Mouse (Mus musculus) lung, embryonic 14.5 days (tissue): ENCODE results near the gene Deup1. TPM values are rescaled to one million over a fixed set of nuclear protein-coding genes. Genes with fewer than 3 reads are reported as not detected.

ENCODE experiments used
- ATAC-seq: fragments of 200-750 bp; cut with Nextera tagmentation; 2 replicates; pipeline ENCODE4 v1.8.0; 2017; ENCODE audit warnings: mild to moderate bottlenecking, moderate TSS enrichment, moderate library complexity; ENCODE audit not compliant: insufficient read depth
- DNase-seq: peaks from one replicate; pipeline ENCODE4 v3.0.0-alpha.2; 2015
- H3K27ac ChIP-seq: fragments of 300-500 bp; sonication (generic); 2 replicates; pipeline ENCODE4 v1.5.1; 2014; ENCODE audit warnings: low read depth, mild to moderate bottlenecking, moderate library complexity
- H3K27me3 ChIP-seq: fragments of 300-500 bp; sonication (generic); 2 replicates; pipeline ENCODE4 v1.6.1; 2014; ENCODE audit warnings: low read length, control low read depth; ENCODE audit not compliant: insufficient read depth
- H3K36me3 ChIP-seq: fragments of 300-500 bp; sonication (generic); 2 replicates; pipeline ENCODE4 v1.6.1; 2014; ENCODE audit warnings: control low read depth; ENCODE audit not compliant: insufficient read depth
- H3K4me1 ChIP-seq: fragments of 300-500 bp; sonication (generic); 2 replicates; pipeline ENCODE4 v1.6.1; 2014; ENCODE audit warnings: antibody characterized with exemption, control low read depth; ENCODE audit not compliant: insufficient read depth
- H3K4me2 ChIP-seq: fragments of 300-500 bp; sonication (generic); 2 replicates; pipeline ENCODE4 v1.6.1; 2014; ENCODE audit warnings: mild to moderate bottlenecking
- H3K4me3 ChIP-seq: fragments of 300-500 bp; sonication (generic); 2 replicates; pipeline ENCODE4 v1.5.1; 2014; ENCODE audit warnings: low read depth, low read length
- H3K9ac ChIP-seq: fragments of 300-500 bp; sonication (generic); 2 replicates; pipeline ENCODE4 v1.6.1; 2014
- H3K9me3 ChIP-seq: fragments of 300-500 bp; sonication (generic); 2 replicates; pipeline ENCODE4 v1.6.1; 2016; ENCODE audit warnings: low read depth, low read length, control low read depth
- CTCF ChIP-seq: IDR thresholded peaks from 2 replicates; pipeline ENCODE4 v1.5.1; 2016; ENCODE audit warnings: antibody characterized with exemption, low read depth
- whole genome bisulfite sequencing: fragments of 180-500 bp; shearing (Covaris S2); extraction: QIAGEN DNeasy Blood & Tissue Kit; methylation state at CpG from one replicate; pipeline ENCODE4 v1.1.7; 2014; 5-methylcytosine and 5-hydroxymethylcytosine counted together
- polyA plus RNA-seq: library from polyadenylated mRNA; unstranded; fragments of >200 nt; fragmentation: Nextera tagmentation; extraction: Ambion mirVana; gene quantifications from 2 replicates; pipeline ENCODE4 v1.2.1, GENCODE M21; 2014

The Deup1 gene
- polyA plus RNA-seq: 1.1 and 2.1 TPM in 2 replicates

DNA sequence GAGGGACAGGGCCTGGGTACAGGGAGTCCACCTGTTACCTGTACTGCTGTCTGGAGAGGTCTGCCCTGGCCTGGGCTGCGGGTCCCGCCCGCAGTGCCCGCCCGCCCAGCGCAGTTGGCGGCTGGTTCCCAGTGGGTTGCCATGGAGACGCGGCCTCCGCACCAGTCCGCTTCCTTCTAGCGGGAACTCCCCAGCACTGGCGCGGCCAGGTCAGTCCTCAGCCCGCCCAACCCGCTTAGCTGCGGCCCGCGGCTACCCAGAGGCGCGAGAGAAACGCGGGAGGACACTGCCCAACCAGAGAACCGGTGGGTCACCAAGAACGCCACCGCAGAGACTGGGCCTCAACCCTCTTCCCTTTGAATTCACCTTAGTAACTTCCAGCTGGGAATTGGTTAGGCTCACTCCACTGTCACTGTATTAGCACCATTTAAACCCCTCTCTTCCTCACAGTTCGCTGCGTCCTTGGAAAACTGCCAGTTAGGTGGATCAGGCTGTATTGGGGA, at the start of gene Deup1:
Gene Deup1, minus strand, starts transcription at position 149 of the 503 bp plus-strand sequence.
- H3K36me3 ChIP-seq: no peaks in the 10 kb centered on the region
- ATAC-seq (peak; percentile 95), DNase-seq (peak; percentile 73)
- H3K4me3 ChIP-seq: peak within 1 kb of the TSS; percentile 25
- H3K9me3 ChIP-seq: no peaks in the 10 kb centered on the region
- H3K4me2 ChIP-seq: peak within 1 kb of the TSS; percentile 62
- no peak for TF ChIP-seq CTCF
- no peak within 1 kb of the TSS for H3K27ac ChIP-seq
- H3K9ac ChIP-seq: peak within 1 kb of the TSS; percentile 33
- no peaks in the 10 kb centered on the region for H3K27me3 ChIP-seq
- peaks cover 6% of the 10 kb centered on the region; the same call in 1 of the 2 replicates for H3K4me1 ChIP-seq
- under 1% methylated on average over 28 of the region's 28 CpGs for WGBS

DNA sequence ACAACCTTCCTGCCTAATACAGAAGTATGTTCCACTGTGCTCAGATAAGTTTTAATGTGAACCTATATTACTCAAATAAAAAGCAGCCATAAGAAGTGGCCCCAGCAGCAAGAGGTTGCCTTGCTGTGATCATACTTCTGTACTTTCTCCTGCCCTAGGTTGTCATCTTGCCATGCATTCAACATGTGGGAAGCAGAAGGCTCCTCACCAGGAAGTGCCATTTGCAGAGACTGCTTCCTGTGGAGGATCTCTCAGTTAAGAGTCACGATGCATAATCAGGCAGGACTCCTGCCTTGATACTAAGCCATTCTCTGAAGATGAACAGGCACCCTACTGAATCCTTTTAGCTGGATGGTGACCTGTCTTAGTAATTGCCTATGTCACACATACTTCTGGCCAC, 44.5 kb upstream of the Deup1 start:
- H3K9ac ChIP-seq: no peak overlapping the region
- DNase-seq (no peak), ATAC-seq (no peak)
- 28% methylated on average over 1 of the region's 1 CpGs for WGBS
- H3K4me3 ChIP-seq: no peak overlapping the region
- H3K27me3 ChIP-seq: no peaks in the 10 kb centered on the region
- no peaks in the 10 kb centered on the region for H3K9me3 ChIP-seq
- no peaks in the 10 kb centered on the region for H3K36me3 ChIP-seq
- no peak overlapping the region for H3K4me2 ChIP-seq
- H3K27ac ChIP-seq: no peak overlapping the region
- peaks cover 4% of the 10 kb centered on the region; the same call in 1 of the 2 replicates for H3K4me1 ChIP-seq
- no peak for TF ChIP-seq CTCF

DNA sequence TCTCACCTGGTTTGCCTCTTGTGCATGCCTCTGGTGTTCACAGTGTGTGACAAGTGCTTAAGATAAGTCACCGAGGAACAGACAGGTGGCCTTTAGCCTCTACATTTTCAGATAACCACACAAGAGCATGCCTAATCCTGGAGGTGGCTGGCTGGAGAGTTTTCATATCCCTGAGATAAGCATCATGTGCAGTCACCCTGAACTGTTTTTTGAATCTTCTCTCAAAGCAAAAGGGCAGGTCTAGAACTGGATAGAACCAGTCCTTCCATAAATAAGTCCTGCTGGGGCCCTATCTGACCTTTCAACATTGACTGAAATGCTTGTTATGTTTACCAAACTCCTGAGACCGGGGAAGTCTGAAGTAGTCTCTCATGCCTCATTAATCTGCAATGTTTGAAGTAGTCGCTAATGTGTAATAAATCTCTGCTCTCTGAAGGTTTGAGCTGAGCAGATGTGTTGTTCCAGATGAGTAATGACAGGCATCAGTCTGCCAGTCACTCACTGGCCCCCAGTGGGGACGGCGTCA, 42.3 kb upstream of the Deup1 start:
- H3K9ac ChIP-seq: no peak overlapping the region
- no peak overlapping the region for H3K27ac ChIP-seq
- peaks cover 4% of the 10 kb centered on the region; the same call in 1 of the 2 replicates for H3K4me1 ChIP-seq
- TF ChIP-seq CTCF: no peak
- no peak overlapping the region for H3K4me2 ChIP-seq
- H3K4me3 ChIP-seq: no peak overlapping the region
- ATAC-seq (peak; percentile 81), DNase-seq (peak; percentile 43)
- no peaks in the 10 kb centered on the region for H3K9me3 ChIP-seq
- WGBS: 4% methylated on average over 5 of the region's 5 CpGs
- no peaks in the 10 kb centered on the region for H3K27me3 ChIP-seq
- H3K36me3 ChIP-seq: no peaks in the 10 kb centered on the region

DNA sequence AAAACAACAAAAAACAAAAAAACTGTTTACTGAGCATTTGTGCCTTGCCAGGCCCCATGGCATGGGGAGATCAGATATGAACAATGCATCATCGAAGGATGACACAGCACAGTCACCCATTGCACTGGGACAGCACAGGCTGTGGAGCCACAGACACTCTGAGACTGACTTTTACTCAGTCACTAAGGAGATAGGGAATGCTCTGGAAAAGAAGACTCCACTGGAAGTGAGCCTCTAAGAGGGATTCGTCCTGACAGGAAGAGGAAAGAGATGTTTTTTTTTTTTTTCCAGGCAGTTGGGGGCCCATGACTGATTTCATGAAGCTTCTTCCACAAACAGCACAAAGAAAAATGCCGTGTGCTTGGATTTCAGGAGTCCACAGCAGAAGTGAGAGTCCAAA, 41.7 kb upstream of the Deup1 start:
- WGBS: 31% methylated on average over 3 of the region's 3 CpGs
- Histone ChIP-seq H3K9me3 (no peaks in the 10 kb centered on the region), H3K4me1 (peaks cover 4% of the 10 kb centered on the region; the same call in 1 of the 2 replicates), H3K36me3 (no peaks in the 10 kb centered on the region), H3K4me2 (no peak overlapping the region), H3K9ac (no peak overlapping the region), H3K27ac (no peak overlapping the region; the same call in 1 of the 2 replicates), H3K4me3 (no peak overlapping the region), H3K27me3 (no peaks in the 10 kb centered on the region)
- ATAC-seq (no peak), DNase-seq (no peak)
- no peak for TF ChIP-seq CTCF

DNA sequence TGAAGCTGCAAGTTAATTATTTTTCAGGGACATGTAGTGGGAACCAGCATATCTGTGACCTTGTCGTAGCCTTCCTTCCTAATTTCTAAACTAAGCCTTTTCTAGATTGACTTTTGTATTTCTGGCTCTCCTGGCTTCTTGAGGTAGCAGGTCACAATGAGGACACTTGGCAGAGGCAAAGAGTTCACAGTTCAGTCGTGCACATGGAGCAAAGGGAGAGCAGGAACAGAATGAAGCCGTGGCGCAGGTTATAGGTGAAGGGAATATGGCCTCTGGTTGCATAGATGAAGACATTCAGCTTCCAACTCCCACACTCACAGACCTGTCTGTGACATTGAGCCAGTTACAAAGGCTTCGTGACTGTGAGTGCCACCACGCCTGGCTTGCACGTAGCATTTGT, 36.9 kb upstream of the Deup1 start:
- no peak overlapping the region for H3K9ac ChIP-seq
- ATAC-seq (no peak), DNase-seq (no peak)
- H3K27ac ChIP-seq: no peak overlapping the region
- WGBS: 74% methylated on average over 7 of the region's 7 CpGs
- H3K36me3 ChIP-seq: no peaks in the 10 kb centered on the region
- no peaks in the 10 kb centered on the region for H3K9me3 ChIP-seq
- no peak for TF ChIP-seq CTCF
- H3K4me3 ChIP-seq: no peak overlapping the region
- H3K27me3 ChIP-seq: no peaks in the 10 kb centered on the region
- no peak overlapping the region for H3K4me2 ChIP-seq
- no peaks in the 10 kb centered on the region for H3K4me1 ChIP-seq

DNA sequence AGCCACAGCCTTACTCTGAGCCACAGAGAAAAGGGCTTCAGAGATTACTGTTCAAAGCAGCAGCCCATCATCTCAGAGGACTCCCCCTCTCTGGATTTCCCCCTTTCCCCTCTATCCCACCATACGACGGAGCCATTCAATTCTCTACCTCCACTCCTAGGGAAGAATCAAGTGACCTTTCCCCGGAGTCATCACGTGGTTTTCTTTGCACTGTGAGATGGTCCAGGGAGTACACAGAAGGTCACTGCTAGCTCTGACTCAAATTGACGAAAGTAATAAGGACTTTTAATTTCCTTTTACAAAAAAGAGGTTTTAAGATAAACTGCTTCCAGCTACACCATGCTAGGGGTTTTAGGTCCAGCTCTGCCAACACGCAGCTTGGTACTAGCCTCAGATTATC, 31.3 kb upstream of the Deup1 start:
- H3K4me3 ChIP-seq: no peak overlapping the region
- H3K4me2 ChIP-seq: no peak overlapping the region
- no peak for TF ChIP-seq CTCF
- H3K27ac ChIP-seq: no peak overlapping the region
- ATAC-seq: no peak
- H3K9me3 ChIP-seq: no peaks in the 10 kb centered on the region
- no peaks in the 10 kb centered on the region for H3K36me3 ChIP-seq
- no peak for DNase-seq
- WGBS: 54% methylated on average over 6 of the region's 6 CpGs
- H3K4me1 ChIP-seq: no peaks in the 10 kb centered on the region
- H3K9ac ChIP-seq: no peak overlapping the region
- H3K27me3 ChIP-seq: no peaks in the 10 kb centered on the region

DNA sequence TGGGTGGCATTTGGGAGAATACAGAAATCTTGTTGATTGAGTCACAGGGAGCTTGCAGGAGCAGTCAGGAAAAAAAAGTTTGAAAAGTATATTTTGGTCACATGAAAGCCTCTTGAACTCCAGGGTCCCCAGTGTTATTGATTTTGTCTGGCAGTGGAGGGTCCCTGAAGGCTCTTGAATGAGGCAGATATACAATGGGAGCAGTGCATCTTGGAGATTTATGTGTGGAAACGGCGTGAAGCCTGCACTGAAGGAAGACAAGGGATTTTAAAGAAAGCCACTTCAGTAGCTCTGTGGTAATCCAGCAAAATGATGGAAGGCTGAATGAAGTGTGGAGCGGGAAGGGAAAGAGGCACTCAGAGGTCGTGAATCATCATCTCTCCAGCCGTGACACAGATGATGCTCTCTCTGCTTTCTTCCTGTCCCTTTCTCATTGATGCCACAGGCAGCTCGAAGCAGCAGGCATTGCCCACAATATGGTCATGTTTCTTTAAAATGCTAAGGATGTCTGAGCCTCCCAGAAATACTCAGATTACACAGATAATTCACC, 30.6 kb upstream of the Deup1 start:
- H3K4me1 ChIP-seq: no peaks in the 10 kb centered on the region
- 22% methylated on average over 6 of the region's 6 CpGs for WGBS

More for the DNA sequence above, 30.6 kb upstream of the Deup1 start:
- no peak for TF ChIP-seq CTCF
- Histone ChIP-seq H3K36me3 (no peaks in the 10 kb centered on the region), H3K9ac (no peak overlapping the region), H3K4me3 (no peak overlapping the region), H3K27me3 (no peaks in the 10 kb centered on the region), H3K27ac (no peak overlapping the region), H3K9me3 (no peaks in the 10 kb centered on the region), H3K4me2 (no peak overlapping the region)
- no peak for DNase-seq
- no peak for ATAC-seq
